Mouse (Mus musculus) embryonic fibroblast, embryonic 13.5 days (primary cell): ENCODE measurements at regions not wholly inside any gene's neighbourhood (a gene's known extent, or its start where the extent isn't known, plus 50 kb on each side); places are given as distances from the start of the nearest gene placed in this dataset.

Source experiments
- H3K27ac ChIP-seq: 2 replicates; pipeline ENCODE4 v1.5.1; 2012; ENCODE audit warnings: low read length, control low read depth, inconsistent platforms; ENCODE audit not compliant: insufficient read depth
- H3K4me1 ChIP-seq: 2 replicates; pipeline ENCODE4 v1.6.1; 2011; ENCODE audit warnings: low read length; ENCODE audit not compliant: control insufficient read depth, insufficient read depth
- H3K4me3 ChIP-seq: 2 replicates; pipeline ENCODE4 v1.5.1; 2011; ENCODE audit warnings: mild to moderate bottlenecking, control low read depth, low read length; ENCODE audit not compliant: insufficient read depth
- CTCF ChIP-seq: IDR thresholded peaks from 2 replicates; pipeline ENCODE4 v1.5.1; 2011; ENCODE audit warnings: mild to moderate bottlenecking, control low read depth, low read length, moderate library complexity, borderline replicate concordance; ENCODE audit not compliant: insufficient read depth
- POLR2A ChIP-seq: IDR thresholded peaks from 2 replicates; pipeline ENCODE4 v1.6.1; 2011; ENCODE audit warnings: low read depth, mild to moderate bottlenecking, control low read depth, low read length, moderate library complexity

DNA sequence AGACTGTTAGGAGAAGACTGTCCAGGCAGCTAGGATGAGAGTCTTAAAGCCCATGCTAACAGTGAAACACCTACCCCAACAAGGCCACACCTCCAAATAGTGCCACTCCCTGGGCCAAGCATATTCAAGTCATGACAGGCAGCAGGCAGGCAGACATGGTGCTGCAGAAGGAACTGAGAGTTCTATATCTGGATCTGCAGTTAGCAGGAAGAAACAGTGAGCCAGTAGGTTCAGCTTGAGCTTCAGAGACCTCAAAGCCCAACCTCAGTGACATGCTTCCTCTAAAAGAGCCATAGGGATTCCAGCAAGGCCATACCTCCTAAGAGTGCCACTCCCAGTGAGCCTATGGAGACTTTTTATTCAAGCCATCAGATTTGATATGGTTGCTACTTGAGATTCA, 252.0 kb upstream of the Slc30a5 start:
- no peak overlapping the region for H3K27ac ChIP-seq
- no peak for TF ChIP-seq CTCF
- no peak for TF ChIP-seq POLR2A
- H3K4me1 ChIP-seq: no peaks in the 10 kb centered on the region
- H3K4me3 ChIP-seq: no peak overlapping the region

DNA sequence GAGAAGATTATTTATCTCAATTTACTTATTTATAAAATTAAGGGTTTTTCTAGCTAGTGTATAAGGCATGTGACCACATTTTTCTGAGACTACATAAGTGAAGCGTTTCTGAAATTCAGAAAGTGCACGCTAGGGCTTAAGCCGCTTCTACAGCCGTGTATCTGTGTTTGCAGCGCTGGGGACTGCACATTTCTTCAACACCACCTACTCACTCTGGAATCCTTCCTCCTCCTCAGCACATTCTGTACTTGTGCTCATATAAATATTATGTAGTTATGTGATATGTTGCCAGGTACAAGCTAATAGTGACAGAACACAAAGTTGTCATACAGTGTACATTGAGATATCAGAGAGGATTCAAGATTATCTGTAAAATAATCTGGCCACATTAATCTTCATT, 251.0 kb upstream of the Slc30a5 start:
- H3K4me3 ChIP-seq: no peak overlapping the region
- no peak overlapping the region for H3K27ac ChIP-seq
- no peak for TF ChIP-seq POLR2A
- TF ChIP-seq CTCF: no peak
- no peaks in the 10 kb centered on the region for H3K4me1 ChIP-seq

- H3K27ac ChIP-seq: no peak overlapping the region
- TF ChIP-seq CTCF (no peak), POLR2A (no peak)
- no peak overlapping the region for H3K4me3 ChIP-seq
- no peaks in the 10 kb centered on the region for H3K4me1 ChIP-seq
Observed at GRCm38 (mm10) chr13:101083416-101083815, 250.2 kb upstream of the Slc30a5 start.

DNA sequence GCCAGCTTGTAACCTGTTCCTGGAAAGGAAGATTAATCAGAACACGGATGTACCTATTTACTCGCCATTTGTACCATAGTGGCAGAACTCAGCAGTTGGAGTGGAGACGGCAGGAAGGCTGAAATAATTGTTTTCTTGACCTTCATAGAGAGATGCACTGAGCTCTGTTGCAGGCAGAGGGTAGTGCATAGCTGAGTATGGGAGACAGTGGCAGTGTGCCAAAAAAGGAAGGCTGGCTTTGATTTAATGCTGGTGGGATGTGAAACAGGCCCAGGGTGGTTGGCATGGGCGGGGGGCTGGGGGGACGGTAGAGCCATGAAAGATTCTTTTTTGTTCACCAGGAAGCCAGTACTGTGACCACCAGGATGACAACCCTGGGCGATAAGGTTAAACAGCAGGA, 235.3 kb upstream of the Slc30a5 start:
- no peak overlapping the region for H3K27ac ChIP-seq
- no peak overlapping the region for H3K4me3 ChIP-seq
- TF ChIP-seq CTCF: no peak
- no peak for TF ChIP-seq POLR2A
- H3K4me1 ChIP-seq: no peaks in the 10 kb centered on the region

DNA sequence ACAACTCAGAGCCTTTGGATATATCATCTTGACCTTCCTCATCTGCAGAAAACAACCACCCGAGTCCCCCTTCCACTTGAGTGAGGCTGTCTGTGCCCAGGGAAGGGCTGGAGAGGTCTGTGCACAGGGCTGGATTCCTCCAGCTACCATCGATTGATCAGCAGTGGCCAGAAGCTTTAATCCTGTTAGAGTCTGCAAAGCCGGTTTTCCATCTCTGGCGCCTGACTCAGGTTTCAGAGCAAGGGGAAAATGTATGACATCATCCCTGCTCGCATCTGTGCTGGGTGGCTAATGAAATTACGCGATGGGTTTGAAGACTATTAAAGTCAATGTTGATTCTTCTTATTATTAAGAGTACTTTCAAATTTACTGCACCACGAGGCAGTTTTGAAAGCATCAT, 229.4 kb upstream of the Slc30a5 start:
- Histone ChIP-seq H3K27ac (no peak overlapping the region), H3K4me1 (no peaks in the 10 kb centered on the region), H3K4me3 (no peak overlapping the region)
- TF ChIP-seq POLR2A (no peak), CTCF (no peak)

GRCm38 (mm10) chr13:101061233-101062144, 228.3 kb upstream of the Slc30a5 start:
- H3K4me1 ChIP-seq: no peaks in the 10 kb centered on the region
- TF ChIP-seq CTCF: no peak
- TF ChIP-seq POLR2A: no peak
- H3K4me3 ChIP-seq: no peak overlapping the region
- no peak overlapping the region for H3K27ac ChIP-seq

GRCm38 (mm10) chr13:101049511-101049910, 216.3 kb upstream of the Slc30a5 start:
- TF ChIP-seq CTCF (no peak), POLR2A (no peak)
- no peaks in the 10 kb centered on the region for H3K4me1 ChIP-seq
- no peak overlapping the region for H3K27ac ChIP-seq
- no peak overlapping the region for H3K4me3 ChIP-seq

GRCm38 (mm10) chr13:101032594-101032993, 199.4 kb upstream of the Slc30a5 start:
- Histone ChIP-seq H3K27ac (no peak overlapping the region), H3K4me3 (no peak overlapping the region), H3K4me1 (no peaks in the 10 kb centered on the region)

DNA sequence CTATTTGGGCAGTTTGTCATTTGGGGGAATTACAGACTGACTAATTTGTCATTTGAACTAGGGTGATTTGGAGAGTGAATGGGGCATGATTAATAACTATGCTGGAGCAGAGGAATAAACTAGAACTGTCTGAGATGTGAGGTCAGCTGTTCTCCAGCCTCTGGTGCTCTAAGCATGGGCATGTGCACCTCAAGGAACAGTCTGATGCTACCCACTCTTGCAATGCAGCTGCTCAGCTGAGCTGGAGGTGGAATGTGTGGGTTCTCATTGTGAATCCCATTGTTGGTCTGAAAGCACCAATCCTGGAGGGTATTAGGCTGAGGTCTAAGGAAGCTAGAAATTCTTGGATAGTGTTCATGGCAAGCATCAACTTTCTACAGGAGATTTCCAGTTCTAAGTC, 192.8 kb upstream of the Slc30a5 start:
- H3K4me1 ChIP-seq: no peaks in the 10 kb centered on the region
- H3K27ac ChIP-seq: no peak overlapping the region
- no peak for TF ChIP-seq CTCF
- no peak for TF ChIP-seq POLR2A
- H3K4me3 ChIP-seq: no peak overlapping the region

More at GRCm38 (mm10) chr13:101032594-101032993, 199.4 kb upstream of the Slc30a5 start:
- TF ChIP-seq CTCF: no peak

DNA sequence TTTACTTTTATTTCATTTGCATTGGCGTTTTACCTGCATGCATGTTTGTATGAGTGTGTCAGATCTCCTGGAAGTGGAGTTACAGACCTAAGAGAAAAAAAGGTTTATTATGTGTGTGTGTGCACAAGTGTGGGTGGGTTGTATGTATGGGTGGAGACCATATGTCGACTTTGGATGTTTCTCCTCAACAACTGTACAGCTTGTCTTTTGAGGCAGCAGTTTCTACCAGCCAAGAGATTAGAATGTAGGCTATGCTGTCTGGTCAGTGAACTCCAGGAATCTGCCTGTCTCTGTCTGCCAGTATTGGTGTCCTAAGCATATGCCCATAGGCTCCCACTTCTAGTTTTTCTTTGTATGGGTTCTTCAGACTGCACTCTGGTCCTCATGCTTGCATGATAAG, 192.3 kb upstream of the Slc30a5 start:
- no peak overlapping the region for H3K4me3 ChIP-seq
- H3K27ac ChIP-seq: no peak overlapping the region
- TF ChIP-seq POLR2A (no peak), CTCF (no peak)
- H3K4me1 ChIP-seq: no peaks in the 10 kb centered on the region

DNA sequence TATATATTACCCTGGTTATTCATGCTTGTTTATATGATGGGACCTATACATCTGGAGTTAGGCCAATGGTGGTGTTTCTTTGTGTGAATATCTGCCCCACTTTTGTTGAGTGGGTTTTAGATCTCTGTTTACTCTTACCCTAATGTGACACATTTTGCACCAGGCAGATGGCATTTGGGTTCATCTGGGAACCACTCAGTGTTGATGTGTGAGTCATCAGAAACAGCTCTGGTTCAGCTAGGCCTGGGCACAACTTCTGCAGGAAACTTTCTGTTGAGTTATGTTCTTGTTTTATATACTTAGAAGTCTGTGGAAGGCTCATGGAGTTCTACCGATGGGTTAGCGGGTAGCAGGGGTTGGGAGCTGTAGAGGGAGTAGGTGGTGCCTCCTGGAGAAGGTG, 191.7 kb upstream of the Slc30a5 start:
- TF ChIP-seq POLR2A: no peak
- TF ChIP-seq CTCF: no peak
- Histone ChIP-seq H3K4me3 (no peak overlapping the region), H3K4me1 (no peaks in the 10 kb centered on the region), H3K27ac (no peak overlapping the region)
